Mouse (Mus musculus) kidney, adult 2 months (tissue): ENCODE measurements around the gene Mgp.

Experiments used
- CTCF ChIP-seq: fragments of 200-500 bp; conservative IDR thresholded peaks from 2 replicates; pipeline ENCODE4 v1.5.1; 2011; ENCODE audit warnings: low read depth, mild to moderate bottlenecking, control low read depth, low read length, moderate library complexity, mixed read lengths; ENCODE audit not compliant: insufficient read depth, insufficient read length
- POLR2A ChIP-seq: fragments of 200-500 bp; IDR thresholded peaks from one replicate; pipeline ENCODE4 v1.6.1; 2011; ENCODE audit warnings: low read depth, low read length, control low read depth

DNA sequence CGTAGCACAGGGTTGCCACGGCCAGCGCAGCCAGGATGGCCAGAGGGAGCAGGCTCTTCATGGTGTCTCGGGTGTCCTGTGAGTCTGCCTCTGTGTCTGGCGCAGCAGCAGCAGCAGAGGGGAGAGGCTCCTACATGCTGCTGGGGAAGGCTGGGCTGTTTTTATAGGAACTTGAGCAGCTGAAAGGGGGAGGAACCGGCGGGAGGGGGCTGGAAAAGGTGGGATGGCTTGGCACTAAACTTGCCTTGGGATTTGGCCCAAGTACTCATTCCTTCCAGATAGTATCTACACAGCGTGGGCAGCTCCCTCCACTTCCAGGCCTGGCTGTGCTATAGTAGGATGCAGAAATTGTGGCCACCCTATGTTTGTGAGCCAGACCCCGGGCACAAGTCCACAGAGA is at the start of gene Mgp:
- TF ChIP-seq POLR2A = peak; percentile 37
- TF ChIP-seq CTCF = no peak
